Mouse (Mus musculus): ENCODE measurements around the gene Rab14. TPM values are rescaled to one million over a fixed set of nuclear protein-coding genes. Genes with fewer than 3 reads are reported as not detected.

The Rab14 gene
- polyA plus RNA-seq, 1 experiment from 2014 or later: 141 TPM

GRCm38 (mm10) chr2:35216701-35217100 is 15.8 kb upstream of the Rab14 start:
- 49% methylated on average over 2 of the region's 2 CpGs for WGBS (ENCODE audit: insufficient replicate concordance)
- Histone ChIP-seq H3K4me2 (no peak overlapping the region), H3K36me3 (no peaks in the 10 kb centered on the region), H3K9ac (no peak overlapping the region), H3K4me1 (peaks cover 18% of the 10 kb centered on the region), H3K27ac (no peak overlapping the region), H3K4me3 (no peak overlapping the region), H3K9me3 (replicated peaks) (no peaks in the 10 kb centered on the region), H3K27me3 (replicated peaks) (peaks cover 24% of the 10 kb centered on the region; the same call in 1 of the 2 replicates)
- ATAC-seq: no peak

GRCm38 (mm10) chr2:35215363-35215762 is 14.4 kb upstream of the Rab14 start:
- peaks cover 28% of the 10 kb centered on the region; the same call in 1 of the 2 replicates for H3K27me3 ChIP-seq (replicated peaks)
- no peaks in the 10 kb centered on the region for H3K36me3 ChIP-seq
- H3K9ac ChIP-seq: no peak overlapping the region
- H3K4me2 ChIP-seq: no peak overlapping the region
- 76% methylated on average over 14 of the region's 14 CpGs for WGBS (ENCODE audit: insufficient replicate concordance)
- no peaks in the 10 kb centered on the region for H3K9me3 ChIP-seq (replicated peaks)
- H3K27ac ChIP-seq: no peak overlapping the region
- no peak overlapping the region for H3K4me3 ChIP-seq
- no peak for ATAC-seq
- peaks cover 18% of the 10 kb centered on the region for H3K4me1 ChIP-seq

- H3K9me3 ChIP-seq (replicated peaks): no peaks in the 10 kb centered on the region
- WGBS (ENCODE audit: insufficient replicate concordance): 15% methylated on average over 12 of the region's 12 CpGs
- H3K4me3 ChIP-seq: no peak overlapping the region
- H3K36me3 ChIP-seq: no peaks in the 10 kb centered on the region
- no peak overlapping the region for H3K9ac ChIP-seq
- H3K27me3 ChIP-seq (replicated peaks): peaks cover 28% of the 10 kb centered on the region; the same call in 1 of the 2 replicates
- no peak overlapping the region for H3K27ac ChIP-seq
- H3K4me1 ChIP-seq: peaks cover 18% of the 10 kb centered on the region
- peak overlapping the region; percentile 30 for H3K4me2 ChIP-seq
- 0 out of 2 replicates have a peak, but pooled peaks have one; percentile 36 for ATAC-seq
Measured at GRCm38 (mm10) chr2:35214881-35215358, 14.0 kb upstream of the Rab14 start.

GRCm38 (mm10) chr2:35213345-35213910 is 12.5 kb upstream of the Rab14 start:
- peak overlapping the region; percentile 47 for H3K4me2 ChIP-seq
- H3K9ac ChIP-seq: no peak overlapping the region
- 27% methylated on average over 12 of the region's 12 CpGs for whole genome bisulfite sequencing (ENCODE audit: insufficient replicate concordance)
- H3K27ac ChIP-seq: no peak overlapping the region
- H3K27me3 ChIP-seq (replicated peaks): peaks cover 28% of the 10 kb centered on the region; the same call in 1 of the 2 replicates
- no peaks in the 10 kb centered on the region for H3K9me3 ChIP-seq (replicated peaks)
- no peaks in the 10 kb centered on the region for H3K36me3 ChIP-seq
- H3K4me3 ChIP-seq: no peak overlapping the region
- peak; percentile 59; the same call in 1 of the 2 replicates for ATAC-seq
- peaks cover 18% of the 10 kb centered on the region for H3K4me1 ChIP-seq

- Histone ChIP-seq H3K36me3 (no peaks in the 10 kb centered on the region), H3K4me1 (peaks cover 18% of the 10 kb centered on the region), H3K4me2 (no peak overlapping the region), H3K27ac (no peak overlapping the region), H3K9me3 (replicated peaks) (no peaks in the 10 kb centered on the region), H3K4me3 (no peak overlapping the region), H3K9ac (no peak overlapping the region), H3K27me3 (replicated peaks) (peaks cover 28% of the 10 kb centered on the region; the same call in 1 of the 2 replicates)
- 74% methylated on average over 3 of the region's 3 CpGs for WGBS (ENCODE audit: insufficient replicate concordance)
- no peak for ATAC-seq
Measured at GRCm38 (mm10) chr2:35211681-35212080, 10.8 kb upstream of the Rab14 start.

- no peak for ATAC-seq
- no peak overlapping the region for H3K4me3 ChIP-seq
- H3K36me3 ChIP-seq: no peaks in the 10 kb centered on the region
- H3K4me2 ChIP-seq: no peak overlapping the region
- H3K9ac ChIP-seq: no peak overlapping the region
- peaks cover 14% of the 10 kb centered on the region; the same call in 1 of the 2 replicates for H3K27me3 ChIP-seq (replicated peaks)
- no peaks in the 10 kb centered on the region for H3K9me3 ChIP-seq (replicated peaks)
- H3K4me1 ChIP-seq: peaks cover 12% of the 10 kb centered on the region
- H3K27ac ChIP-seq: no peak overlapping the region
- 46% methylated on average over 8 of the region's 8 CpGs for WGBS (ENCODE audit: insufficient replicate concordance)
Measured at GRCm38 (mm10) chr2:35208931-35209665, 8.2 kb upstream of the Rab14 start.

- H3K27ac ChIP-seq: no peak overlapping the region
Measured at GRCm38 (mm10) chr2:35208054-35208453, 7.1 kb upstream of the Rab14 start.

GRCm38 (mm10) chr2:35206761-35207160 is 5.8 kb upstream of the Rab14 start:
- Histone ChIP-seq H3K27ac (no peak overlapping the region), H3K4me1 (peaks cover 3% of the 10 kb centered on the region), H3K9ac (no peak overlapping the region), H3K36me3 (no peaks in the 10 kb centered on the region), H3K4me3 (no peak overlapping the region), H3K9me3 (replicated peaks) (no peaks in the 10 kb centered on the region), H3K27me3 (replicated peaks) (peaks cover 4% of the 10 kb centered on the region; the same call in 1 of the 2 replicates), H3K4me2 (no peak overlapping the region)
- 64% methylated on average over 3 of the region's 3 CpGs for WGBS (ENCODE audit: insufficient replicate concordance)
- ATAC-seq: no peak

More at GRCm38 (mm10) chr2:35208054-35208453, 7.1 kb upstream of the Rab14 start:
- H3K9me3 ChIP-seq (replicated peaks): no peaks in the 10 kb centered on the region
- 73% methylated on average over 3 of the region's 3 CpGs for WGBS (ENCODE audit: insufficient replicate concordance)
- peaks cover 1% of the 10 kb centered on the region for H3K4me1 ChIP-seq
- ATAC-seq: no peak
- H3K9ac ChIP-seq: no peak overlapping the region
- peaks cover 8% of the 10 kb centered on the region; the same call in 1 of the 2 replicates for H3K27me3 ChIP-seq (replicated peaks)
- H3K36me3 ChIP-seq: no peaks in the 10 kb centered on the region
- H3K4me3 ChIP-seq: no peak overlapping the region
- H3K4me2 ChIP-seq: no peak overlapping the region

- ATAC-seq: no peak
- Histone ChIP-seq H3K9me3 (replicated peaks) (no peaks in the 10 kb centered on the region), H3K4me3 (no peak overlapping the region), H3K9ac (no peak overlapping the region), H3K27me3 (replicated peaks) (no peaks in the 10 kb centered on the region), H3K4me1 (peaks cover 13% of the 10 kb centered on the region), H3K27ac (no peak overlapping the region), H3K4me2 (no peak overlapping the region), H3K36me3 (peaks cover 3% of the 10 kb centered on the region; the same call in 1 of the 2 replicates)
Measured at GRCm38 (mm10) chr2:35203729-35204128, 2.8 kb upstream of the Rab14 start.

- no peaks in the 10 kb centered on the region for H3K9me3 ChIP-seq (replicated peaks)
- peak overlapping the region; percentile 96 for H3K27ac ChIP-seq
- H3K9ac ChIP-seq: peak overlapping the region; percentile 99
- H3K4me3 ChIP-seq: peak overlapping the region; percentile 83
- H3K4me1 ChIP-seq: peaks cover 38% of the 10 kb centered on the region
- WGBS (ENCODE audit: insufficient replicate concordance): under 1% methylated on average over 87 of the region's 90 CpGs
- ATAC-seq: peak; percentile 74
- no peaks in the 10 kb centered on the region for H3K27me3 ChIP-seq (replicated peaks)
- H3K4me2 ChIP-seq: peak overlapping the region; percentile 87
- peaks cover 16% of the 10 kb centered on the region for H3K36me3 ChIP-seq
Measured at GRCm38 (mm10) chr2:35199971-35200897, 686 bp downstream of the Rab14 start.

- 4% methylated on average over 5 of the region's 5 CpGs for WGBS (ENCODE audit: insufficient replicate concordance)
- Histone ChIP-seq H3K4me1 (peaks cover 43% of the 10 kb centered on the region), H3K9ac (peak overlapping the region; percentile 99), H3K36me3 (peaks cover 16% of the 10 kb centered on the region), H3K9me3 (replicated peaks) (no peaks in the 10 kb centered on the region), H3K4me2 (peak overlapping the region; percentile 87), H3K4me3 (peak overlapping the region; percentile 83), H3K27ac (peak overlapping the region; percentile 96), H3K27me3 (replicated peaks) (no peaks in the 10 kb centered on the region)
- ATAC-seq: no peak
Measured at GRCm38 (mm10) chr2:35199541-35199940, 1.4 kb downstream of the Rab14 start.
